Mouse (Mus musculus) megakaryocyte-erythroid progenitor cell, adult 5-6 weeks (primary cell): ENCODE results near the gene Ugt1a5. TPM values are rescaled to one million over a fixed set of nuclear protein-coding genes. Genes with fewer than 3 reads are reported as not detected.

Experiments used
- total RNA-seq, 2 experiments: library from RNA; stranded (forward) in 1 of 2; stranded (reverse) in 1 of 2; fragments of 200-1000, 215-1000 nt in 1 of 2; fragments of >200 nt in 1 of 2; fragmentation: Nextera tagmentation in 1 of 2; gene quantifications; 2 replicates each; pipeline ENCODE4 v1.2.3; 2014 to 2017

The Ugt1a5 gene
- total RNA-seq, 2 experiments from 2014 or later, result not detected

Other genes starting within 250 kb of the Ugt1a5 start
- gene Usp40, start 157.5 kb upstream of the Ugt1a5 start, total RNA-seq (2014; fragmentation: Nextera tagmentation), result 12.7 and 16.0 TPM in 2 replicates
- 11.5 and 14.8 TPM in 2 replicates for gene Usp40, start 157.5 kb upstream of the Ugt1a5 start, total RNA-seq (2017)
- not detected in 2 replicates for gene Ugt1a10, start 110.6 kb upstream of the Ugt1a5 start, total RNA-seq (2014; fragmentation: Nextera tagmentation)
- gene Ugt1a10, start 110.6 kb upstream of the Ugt1a5 start, total RNA-seq (2017), result not detected in 2 replicates
- gene Ugt1a9, start 95.2 kb upstream of the Ugt1a5 start, total RNA-seq (2014; fragmentation: Nextera tagmentation), result not detected in 2 replicates
- 2.4 TPM in 1 of 2 replicates, not detected in the other for gene Ugt1a9, start 95.2 kb upstream of the Ugt1a5 start, total RNA-seq (2017)
- not detected in 2 replicates for gene Ugt1a8, start 78.2 kb upstream of the Ugt1a5 start, total RNA-seq (2014; fragmentation: Nextera tagmentation)
- gene Ugt1a8, start 78.2 kb upstream of the Ugt1a5 start, total RNA-seq (2017), result not detected in 2 replicates
- 0.11 TPM in 1 of 2 replicates, not detected in the other for gene Ugt1a7c, start 71.0 kb upstream of the Ugt1a5 start, total RNA-seq (2014; fragmentation: Nextera tagmentation)
- gene Ugt1a7c, start 71.0 kb upstream of the Ugt1a5 start, total RNA-seq (2017), result 0.61 and 2.3 TPM in 2 replicates
- gene Ugt1a6b, start 62.8 kb upstream of the Ugt1a5 start, total RNA-seq (2014; fragmentation: Nextera tagmentation), result 0.83 and 0.99 TPM in 2 replicates
- not detected in 2 replicates for gene Ugt1a6b, start 62.8 kb upstream of the Ugt1a5 start, total RNA-seq (2017)
- gene Ugt1a6a, start 31.2 kb upstream of the Ugt1a5 start, total RNA-seq (2014; fragmentation: Nextera tagmentation), result not detected in 2 replicates
- gene Ugt1a6a, start 31.2 kb upstream of the Ugt1a5 start, total RNA-seq (2017), result not detected in 2 replicates
- 1.0 TPM in 1 of 2 replicates, not detected in the other for gene Ugt1a2, start 34.6 kb downstream of the Ugt1a5 start, total RNA-seq (2014; fragmentation: Nextera tagmentation)
- not detected in 2 replicates for gene Ugt1a2, start 34.6 kb downstream of the Ugt1a5 start, total RNA-seq (2017)
- 8.2 and 9.5 TPM in 2 replicates for gene Dnajb3, start 39.8 kb downstream of the Ugt1a5 start, total RNA-seq (2014; fragmentation: Nextera tagmentation)
- 0.99 and 1.8 TPM in 2 replicates for gene Dnajb3, start 39.8 kb downstream of the Ugt1a5 start, total RNA-seq (2017)
- gene Ugt1a1, start 45.9 kb downstream of the Ugt1a5 start, total RNA-seq (2014; fragmentation: Nextera tagmentation), result not detected in 2 replicates
- not detected in 2 replicates for gene Ugt1a1, start 45.9 kb downstream of the Ugt1a5 start, total RNA-seq (2017)
- gene Mroh2a, start 61.0 kb downstream of the Ugt1a5 start, total RNA-seq (2014; fragmentation: Nextera tagmentation), result 0.25 TPM in 1 of 2 replicates, not detected in the other
- gene Mroh2a, start 61.0 kb downstream of the Ugt1a5 start, total RNA-seq (2017), result 0.05 and 1.9 TPM in 2 replicates
- gene Hjurp, start 111.6 kb downstream of the Ugt1a5 start, total RNA-seq (2014; fragmentation: Nextera tagmentation), result 203 and 209 TPM in 2 replicates
- 173 and 190 TPM in 2 replicates for gene Hjurp, start 111.6 kb downstream of the Ugt1a5 start, total RNA-seq (2017)
- not detected in 2 replicates for gene Trpm8, start 111.6 kb downstream of the Ugt1a5 start, total RNA-seq (2014; fragmentation: Nextera tagmentation)
- not detected in 2 replicates for gene Trpm8, start 111.6 kb downstream of the Ugt1a5 start, total RNA-seq (2017)
- gene Spp2, start 240.9 kb downstream of the Ugt1a5 start, total RNA-seq (2014; fragmentation: Nextera tagmentation), result not detected in 2 replicates
- gene Spp2, start 240.9 kb downstream of the Ugt1a5 start, total RNA-seq (2017), result not detected in 2 replicates